Mouse (Mus musculus): Measurements from ENCODE around the gene Ccr6.

DNA sequence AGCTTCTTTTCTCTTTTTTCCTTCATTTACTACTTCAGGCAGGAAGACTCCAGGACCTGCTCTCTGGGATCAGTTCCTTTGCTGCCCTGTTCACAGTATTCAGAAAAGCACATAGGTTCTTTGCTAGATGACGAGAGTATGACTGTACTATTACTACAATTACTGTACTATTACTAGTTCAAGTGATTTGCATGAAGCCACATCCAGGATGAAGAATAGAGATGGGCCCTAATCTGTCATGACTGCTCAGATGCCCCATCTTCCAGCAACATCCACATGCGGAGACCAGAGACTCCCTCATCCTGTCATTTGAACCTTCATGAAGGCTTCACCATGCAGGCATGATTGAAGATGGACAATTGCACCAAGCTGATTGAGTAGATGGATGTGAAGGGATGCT lies 26.1 kb upstream of the Ccr6 start:
- TF ChIP-seq CTCF (IDR thresholded peaks at IDR 0.05; ENCODE audit: low read depth) (no peak), EP300 (IDR thresholded peaks at IDR 0.05; ENCODE audit: low read depth) (no peak)
